Mouse (Mus musculus) MEL (cell line): Measurements from ENCODE around the gene Gm10428.

Source experiments
- CHD1 ChIP-seq: IDR thresholded peaks from 2 replicates; pipeline ENCODE4 v1.6.1; 2012; ENCODE audit warnings: low read depth, mild to moderate bottlenecking, inconsistent platforms, low read length, improper control_type of control experiment
- NELFE ChIP-seq: IDR thresholded peaks from 2 replicates; pipeline ENCODE4 v1.6.1; 2011; ENCODE audit warnings: low read depth, low read length, improper control_type of control experiment

DNA sequence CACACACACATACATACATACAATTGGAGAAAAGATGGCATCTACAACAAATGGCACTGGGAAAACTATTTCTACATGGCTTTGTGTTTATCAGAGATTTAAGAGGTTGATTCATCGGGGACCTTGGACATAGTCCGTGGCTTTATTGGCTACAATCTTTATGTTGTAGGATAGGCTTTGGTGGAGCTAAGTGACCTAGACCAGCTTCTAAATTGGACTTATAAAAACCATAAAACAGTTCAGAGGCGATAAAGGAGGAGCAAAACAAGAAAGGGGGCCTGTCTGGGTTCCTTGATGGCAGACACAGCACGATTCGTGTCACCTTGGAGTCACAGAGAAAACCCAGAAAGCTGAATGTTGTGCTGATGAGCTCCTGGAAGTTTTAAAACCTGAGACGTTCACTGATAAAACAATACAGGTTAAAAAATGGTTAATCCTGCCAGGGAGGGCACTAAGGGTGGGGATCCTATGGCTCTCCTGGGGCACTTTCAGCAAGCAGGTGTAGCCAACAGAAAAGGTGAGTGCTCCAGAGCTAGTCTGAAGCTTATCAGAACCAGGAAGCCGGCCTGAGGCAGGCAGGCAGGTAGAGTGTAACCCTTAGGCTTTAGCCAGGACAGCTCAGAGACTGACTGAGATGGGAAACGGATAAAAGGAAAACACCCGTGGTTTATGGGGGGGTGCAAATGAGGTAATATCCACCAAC, 8.0 kb downstream of the Gm10428 start:
- TF ChIP-seq CHD1 (no peak), NELFE (no peak)
